Mouse (Mus musculus): ENCODE measurements at regions not wholly inside any gene's neighbourhood (a gene's known extent, or its start where the extent isn't known, plus 50 kb on each side); places are given as distances from the start of the nearest gene placed in this dataset.
A peak's percentile ranks its signal among the peaks of the same experiment; 100 is the strongest.

DNA sequence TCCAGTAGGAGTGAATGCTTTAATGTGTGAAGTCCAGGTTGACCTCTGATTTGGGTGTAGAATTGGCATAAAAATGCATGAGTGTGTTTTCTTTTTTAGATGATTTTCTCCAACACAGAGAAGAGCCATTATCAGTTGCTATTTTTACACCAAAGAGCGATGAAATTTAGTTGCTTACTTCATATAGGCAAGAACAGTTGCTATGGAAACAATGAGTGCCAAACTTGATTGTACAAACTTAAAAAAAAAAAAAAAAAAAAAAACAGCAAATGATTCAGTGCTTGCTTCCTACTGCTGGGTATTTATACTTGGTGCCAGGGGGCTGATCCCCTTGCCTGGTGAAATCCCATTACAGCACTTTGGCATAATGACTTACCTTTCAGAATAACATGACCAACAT, 268.0 kb downstream of the Sec23a start:
- Histone ChIP-seq H3K4me3 (no peak overlapping the region), H3K27ac (peak overlapping the region; percentile 59)
- no peak for DNase-seq (ENCODE audit: extremely low spot score in 1 of 2, low spot score in 2 of 2)
- intact Hi-C loops (cut with DNase I): no loop called here
- no peak for TF ChIP-seq CTCF (IDR thresholded peaks at IDR 0.05)

DNA sequence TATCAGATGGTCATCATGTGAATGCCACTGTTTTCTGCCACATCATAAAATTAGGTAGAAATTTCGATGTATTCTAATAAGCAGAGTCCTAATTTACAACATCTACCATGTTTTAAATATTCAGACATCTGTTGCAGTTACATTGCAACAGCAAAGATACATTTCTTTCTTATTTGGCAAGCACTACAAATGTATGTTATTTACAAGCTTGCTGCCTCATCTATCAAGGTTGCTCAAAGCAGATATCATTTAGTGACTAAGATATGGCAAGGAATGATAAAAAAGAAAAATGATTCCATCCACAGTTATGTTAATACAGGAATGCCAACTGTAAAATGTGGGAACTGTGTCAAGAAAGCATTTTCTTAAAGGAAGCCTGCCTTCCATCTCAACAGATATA, 283.7 kb downstream of the Sec23a start:
- no peak for DNase-seq (ENCODE audit: extremely low spot score in 1 of 2, low spot score in 2 of 2)
- Histone ChIP-seq H3K27ac (no peak overlapping the region), H3K4me3 (no peak overlapping the region)
- TF ChIP-seq CTCF (IDR thresholded peaks at IDR 0.05): no peak
- intact Hi-C loops (cut with DNase I): no loop called here

DNA sequence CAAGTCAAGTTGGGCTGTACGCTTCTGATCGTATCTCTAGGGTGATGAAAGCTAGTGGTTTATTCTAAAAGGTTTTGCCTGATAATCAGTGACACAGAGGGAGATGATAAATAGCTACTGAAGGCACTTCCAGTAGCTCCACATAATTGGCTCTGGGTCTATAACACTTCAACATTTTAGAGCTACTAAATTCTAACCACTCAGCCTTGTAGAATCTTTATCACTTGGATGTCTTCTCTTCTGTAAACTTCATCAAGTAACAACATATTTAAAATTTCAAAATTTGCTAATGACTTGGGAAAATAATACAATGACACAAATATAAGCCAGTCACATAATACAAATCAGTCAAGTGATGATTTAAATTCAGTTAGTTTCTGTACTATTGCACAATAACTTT, 284.3 kb downstream of the Sec23a start:
- no peak for TF ChIP-seq CTCF (IDR thresholded peaks at IDR 0.05)
- no peak overlapping the region for H3K27ac ChIP-seq
- DNase-seq (ENCODE audit: extremely low spot score in 1 of 2, low spot score in 2 of 2): no peak
- intact Hi-C loops (cut with DNase I): no loop called here
- H3K4me3 ChIP-seq: no peak overlapping the region

DNA sequence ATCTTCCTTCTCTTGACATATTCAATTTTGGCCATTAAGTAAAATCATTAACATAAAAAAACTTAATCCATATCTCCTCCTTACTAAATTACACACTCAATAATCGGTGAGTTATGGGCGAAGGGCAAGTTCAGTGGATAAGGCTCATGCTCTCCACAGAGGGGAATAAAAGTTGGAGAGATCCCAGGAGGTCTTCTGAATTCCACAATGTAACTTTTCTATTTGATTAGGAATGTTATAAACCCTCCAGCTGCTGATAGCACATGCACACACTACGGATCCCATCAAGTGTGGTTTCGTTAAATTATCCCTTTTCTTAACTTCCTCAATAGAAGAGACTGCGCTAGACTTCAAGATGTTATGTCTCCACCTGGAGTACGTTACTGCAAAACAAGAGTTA, 293.9 kb downstream of the Sec23a start:
- intact Hi-C loops (cut with DNase I): no loop called here
- no peak for TF ChIP-seq CTCF (IDR thresholded peaks at IDR 0.05)
- no peak for DNase-seq (ENCODE audit: extremely low spot score in 1 of 2, low spot score in 2 of 2)
- no peak overlapping the region for H3K4me3 ChIP-seq
- H3K27ac ChIP-seq: no peak overlapping the region

DNA sequence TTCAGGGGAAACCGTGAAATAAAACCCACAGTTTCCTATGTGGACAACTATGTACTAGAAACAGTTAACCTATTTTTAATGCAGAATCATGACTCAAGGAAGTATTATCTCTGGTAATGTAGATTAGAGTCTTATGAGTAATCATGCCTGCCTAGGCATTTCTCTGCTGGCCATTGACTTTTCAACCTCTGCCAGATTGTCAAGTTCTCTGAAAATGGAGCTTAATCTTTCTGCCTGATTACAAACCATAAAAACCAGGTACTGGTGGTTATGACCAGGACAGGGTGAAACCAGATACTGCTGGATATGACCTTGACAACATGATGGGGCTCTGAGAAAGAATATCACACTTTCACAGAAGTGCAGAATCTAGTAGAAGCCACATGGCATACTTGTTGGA, 297.6 kb downstream of the Sec23a start:
- DNase-seq (ENCODE audit: extremely low spot score in 1 of 2, low spot score in 2 of 2): no peak
- intact Hi-C loops (cut with DNase I): no loop called here
- Histone ChIP-seq H3K27ac (no peak overlapping the region), H3K4me3 (no peak overlapping the region)
- TF ChIP-seq CTCF (IDR thresholded peaks at IDR 0.05): no peak

DNA sequence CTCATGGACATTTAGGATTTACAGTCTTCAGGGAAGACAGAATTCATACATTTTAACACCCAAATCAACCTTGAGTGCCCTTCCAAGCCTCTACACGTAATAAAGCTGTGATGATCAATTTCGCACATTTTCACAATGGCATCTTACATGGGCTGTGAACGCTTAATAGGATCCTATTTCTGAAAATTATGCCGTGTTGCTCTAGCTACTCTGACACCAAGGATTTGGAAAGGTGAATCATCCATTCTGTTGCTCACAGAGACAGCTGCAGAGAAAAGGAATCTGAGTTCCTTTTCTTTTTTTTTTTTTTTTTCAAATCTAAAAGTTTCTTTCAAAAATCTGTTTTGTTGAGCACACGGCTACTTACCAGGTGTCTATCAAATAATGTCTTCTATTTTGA, 316.1 kb downstream of the Sec23a start:
- no peak for DNase-seq (ENCODE audit: extremely low spot score in 1 of 2, low spot score in 2 of 2)
- H3K4me3 ChIP-seq: no peak overlapping the region
- no peak for TF ChIP-seq CTCF (IDR thresholded peaks at IDR 0.05)
- intact Hi-C loops (cut with DNase I): no loop called here
- no peak overlapping the region for H3K27ac ChIP-seq

DNA sequence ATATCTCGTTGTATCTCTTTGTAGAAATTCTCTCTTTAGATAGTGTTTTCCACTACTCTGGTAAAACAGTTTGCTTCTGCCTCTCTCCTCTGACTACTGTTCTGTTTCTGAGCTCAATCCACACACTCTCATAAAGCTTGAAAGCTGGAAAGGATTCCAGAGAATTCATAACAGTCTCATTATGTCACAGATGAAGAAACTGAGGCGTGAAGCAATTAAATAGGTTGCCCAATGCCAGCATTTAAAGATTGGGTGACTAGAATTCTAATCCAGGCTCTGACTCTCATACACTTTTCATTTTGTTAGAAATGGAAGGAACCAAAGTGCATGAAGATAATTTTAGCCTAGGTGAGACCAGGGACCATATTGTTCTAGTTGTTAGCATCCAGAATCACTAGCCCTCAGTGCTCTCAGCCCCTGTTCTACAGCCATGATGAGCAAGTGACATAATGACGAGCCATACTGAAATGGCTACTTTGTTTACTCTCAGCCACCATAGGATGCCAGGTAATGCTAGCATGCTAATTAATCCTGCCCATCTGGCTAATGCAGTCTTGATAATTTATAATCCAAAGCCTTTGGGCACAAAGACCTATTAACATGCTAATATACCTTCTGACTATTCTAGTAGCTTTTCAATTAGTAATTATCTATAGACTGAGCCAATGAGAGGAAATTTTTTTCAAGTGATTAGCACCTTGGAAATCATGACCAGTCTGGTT, 341.7 kb downstream of the Sec23a start:
- no peak overlapping the region for H3K4me3 ChIP-seq
- no peak for DNase-seq (ENCODE audit: extremely low spot score in 1 of 2, low spot score in 2 of 2)
- no peak for TF ChIP-seq CTCF (IDR thresholded peaks at IDR 0.05)
- H3K27ac ChIP-seq: no peak overlapping the region
- intact Hi-C loops (cut with DNase I): no loop called here

DNA sequence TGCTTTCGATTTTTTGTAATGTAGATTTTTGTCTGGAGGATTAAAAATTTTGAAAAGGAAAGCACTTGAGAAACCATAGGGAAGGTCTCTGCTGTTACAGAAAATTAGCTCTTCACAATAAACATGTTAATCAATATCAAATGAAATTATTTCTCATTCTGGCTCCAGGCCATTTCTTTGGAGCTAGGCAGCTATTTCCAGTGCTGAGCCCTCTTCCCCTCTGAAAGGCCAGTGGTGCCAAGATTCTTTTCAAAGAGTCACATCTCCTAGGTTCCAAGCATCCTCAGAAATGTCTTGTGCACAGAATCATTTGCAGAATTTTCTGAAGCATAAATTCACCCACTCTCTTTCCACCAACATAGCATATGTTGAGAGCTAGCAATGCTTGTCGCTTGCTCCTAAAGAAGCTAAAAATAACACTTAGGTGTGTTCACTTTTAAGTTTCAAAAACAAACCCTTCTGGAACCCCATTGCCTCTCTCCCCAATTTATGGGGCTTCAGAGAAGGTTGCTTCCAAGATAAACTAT, 357.2 kb downstream of the Sec23a start:
- no peak for DNase-seq (ENCODE audit: extremely low spot score in 1 of 2, low spot score in 2 of 2)
- Histone ChIP-seq H3K27ac (peak overlapping the region; percentile 82), H3K4me3 (no peak overlapping the region)
- intact Hi-C loops (cut with DNase I): loop anchor here (5.0 to 10.0 kb wide), 2 partner anchors 148 to 210 kb away; no protein-coding TSS in a partner anchor
- no peak for TF ChIP-seq CTCF (IDR thresholded peaks at IDR 0.05)

DNA sequence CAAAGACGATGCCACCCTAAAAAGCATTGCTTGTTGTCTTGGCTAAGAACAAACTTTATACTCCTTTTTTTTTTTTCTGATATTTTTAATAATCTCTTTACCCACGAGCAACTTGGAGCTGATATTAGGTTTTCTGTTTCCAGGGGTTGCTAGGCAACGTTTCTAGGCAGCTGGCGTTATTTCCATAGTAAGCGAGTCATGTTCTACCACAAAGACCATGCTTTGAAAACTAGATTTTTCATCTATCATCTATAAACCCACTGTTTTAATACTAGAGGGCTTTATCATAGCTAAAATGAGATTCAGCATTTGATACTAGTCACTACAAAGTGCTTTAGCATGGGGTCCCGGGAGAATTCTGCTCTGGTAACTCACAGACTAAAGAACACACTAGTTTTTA, 358.1 kb downstream of the Sec23a start:
- DNase-seq (ENCODE audit: extremely low spot score in 1 of 2, low spot score in 2 of 2): no peak
- intact Hi-C loops (cut with DNase I): loop anchor here (5.0 to 10.0 kb wide), 2 partner anchors 149 to 209 kb away; no protein-coding TSS in a partner anchor
- TF ChIP-seq CTCF (IDR thresholded peaks at IDR 0.05): no peak
- peak overlapping the region; percentile 82 for H3K27ac ChIP-seq
- H3K4me3 ChIP-seq: no peak overlapping the region

DNA sequence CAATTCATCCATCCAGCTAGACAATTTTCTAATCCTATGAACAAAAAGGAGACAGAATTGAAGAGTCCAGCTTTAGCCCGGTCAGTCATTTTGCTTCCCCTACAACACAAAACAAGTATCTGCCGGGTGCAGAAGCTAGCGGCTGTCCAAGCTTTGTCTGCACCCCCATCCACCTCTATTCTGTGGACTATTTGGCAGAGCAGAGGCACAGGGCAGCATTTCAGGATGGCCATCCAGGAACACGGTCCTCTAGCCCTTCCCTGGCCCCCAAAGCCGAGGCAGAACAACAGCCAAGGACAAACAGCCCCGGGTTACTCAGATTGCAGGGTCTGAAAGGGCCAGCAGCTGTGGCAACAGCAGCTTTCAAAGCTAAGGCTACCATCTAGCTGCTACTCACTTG, 358.6 kb downstream of the Sec23a start:
- intact Hi-C loops (cut with DNase I): loop anchor here (5.0 to 10.0 kb wide), 2 partner anchors 149 to 208 kb away; no protein-coding TSS in a partner anchor
- H3K27ac ChIP-seq: peak overlapping the region; percentile 82

DNA sequence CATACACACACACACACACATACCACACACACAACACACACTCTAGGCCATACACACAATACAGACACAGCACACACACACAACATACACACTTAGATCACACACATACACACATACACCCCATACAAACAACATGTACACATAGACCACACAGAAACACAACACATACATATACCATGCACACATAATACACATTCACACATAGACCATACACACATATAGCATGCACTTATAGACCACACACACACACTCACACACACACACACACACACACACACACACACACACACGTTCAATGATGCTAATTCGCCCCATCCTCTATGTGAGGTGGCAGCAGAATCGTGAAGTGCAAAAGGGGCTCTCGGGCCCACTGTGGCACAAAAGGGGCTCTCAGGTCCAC, 359.1 kb downstream of the Sec23a start:
- no peak for TF ChIP-seq CTCF (IDR thresholded peaks at IDR 0.05)
- Histone ChIP-seq H3K27ac (no peak overlapping the region; the same call in 1 of the 2 replicates), H3K4me3 (no peak overlapping the region)
- no peak for DNase-seq (ENCODE audit: extremely low spot score in 1 of 2, low spot score in 2 of 2)
- intact Hi-C loops (cut with DNase I): loop anchor here (5.0 to 10.0 kb wide), 2 partner anchors 150 to 208 kb away; no protein-coding TSS in a partner anchor

More for the DNA sequence above, 358.6 kb downstream of the Sec23a start:
- no peak overlapping the region for H3K4me3 ChIP-seq
- no peak for DNase-seq (ENCODE audit: extremely low spot score in 1 of 2, low spot score in 2 of 2)
- TF ChIP-seq CTCF (IDR thresholded peaks at IDR 0.05): no peak

DNA sequence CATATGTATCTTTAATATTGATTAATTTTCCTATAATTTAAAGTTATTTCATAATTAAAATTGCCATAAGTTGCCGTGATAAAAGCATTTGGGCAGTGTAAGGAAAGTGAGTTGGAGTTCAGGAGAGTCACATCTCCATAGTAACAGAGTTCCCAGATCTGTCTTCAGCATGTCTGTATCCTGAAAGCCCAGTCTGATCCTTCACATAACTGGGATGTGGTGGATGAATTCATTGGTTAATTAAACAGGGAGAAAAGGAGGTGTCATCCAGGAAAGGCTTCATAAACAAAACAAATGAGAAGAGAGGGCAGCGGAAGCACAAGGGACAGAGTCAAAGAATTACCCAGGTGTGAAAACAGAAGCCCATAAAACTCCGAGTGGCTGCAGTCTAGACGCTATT, 363.5 kb downstream of the Sec23a start:
- DNase-seq (ENCODE audit: extremely low spot score in 1 of 2, low spot score in 2 of 2): no peak
- TF ChIP-seq CTCF (IDR thresholded peaks at IDR 0.05): no peak
- Histone ChIP-seq H3K4me3 (no peak overlapping the region), H3K27ac (no peak overlapping the region)
- intact Hi-C loops (cut with DNase I): no loop called here

DNA sequence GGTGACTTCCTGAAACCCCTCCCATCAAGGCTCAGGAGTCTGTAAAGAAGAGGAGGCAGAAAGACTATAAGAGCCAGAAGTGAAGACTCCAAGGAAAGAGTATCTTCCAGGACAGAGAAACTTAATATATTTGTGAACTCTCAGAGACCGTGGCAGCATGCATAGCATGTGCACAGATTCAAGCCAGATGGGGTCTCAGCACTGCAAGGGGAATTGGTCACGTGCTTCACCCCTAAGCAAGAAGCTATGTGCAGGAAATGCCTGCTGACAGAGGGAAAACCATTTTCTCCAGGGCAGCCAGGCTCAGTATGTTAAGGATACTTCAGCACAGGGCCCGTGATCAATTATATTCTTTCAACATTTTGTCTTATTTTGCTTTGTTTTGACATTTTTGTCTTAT, 368.0 kb downstream of the Sec23a start:
- no peak for DNase-seq (ENCODE audit: extremely low spot score in 1 of 2, low spot score in 2 of 2)
- intact Hi-C loops (cut with DNase I): no loop called here
- no peak overlapping the region for H3K4me3 ChIP-seq
- TF ChIP-seq CTCF (IDR thresholded peaks at IDR 0.05): no peak
- H3K27ac ChIP-seq: no peak overlapping the region
